Mouse (Mus musculus): ENCODE results near the gene Rtkn. TPM values are rescaled to one million over a fixed set of nuclear protein-coding genes. Genes with fewer than 3 reads are reported as not detected.

The Rtkn gene
- polyA plus RNA-seq, 1 experiment from 2014 or later, result 38.5 TPM

DNA sequence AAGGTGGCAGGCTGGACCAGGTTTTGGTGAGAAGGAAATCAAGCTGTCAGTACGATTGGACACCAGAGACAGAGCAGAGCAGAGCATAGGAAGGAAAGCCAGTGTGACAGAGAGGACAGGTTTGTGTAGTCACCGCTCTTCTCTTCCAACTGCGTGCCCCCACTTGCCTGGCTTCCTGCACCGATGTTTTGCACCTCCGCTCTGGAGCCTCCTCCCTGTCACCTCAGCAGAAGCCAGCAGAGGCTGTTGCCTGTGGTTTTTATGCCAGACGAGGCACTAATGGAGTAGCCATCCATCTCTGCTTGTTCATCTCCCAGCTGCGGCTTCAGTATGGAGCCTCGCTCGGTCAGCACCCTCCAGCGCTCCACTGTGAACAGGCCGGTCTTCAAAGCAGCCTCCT, 7.6 kb downstream of the Rtkn start:
- no peak overlapping the region for H3K9ac ChIP-seq (ENCODE audit: low read depth, low read length)
- ATAC-seq (replicated peaks; ENCODE audit: low FRiP score, low read depth), result no peak
- H3K4me2 ChIP-seq (ENCODE audit: low read length), result no peak overlapping the region
- 60% methylated on average over 11 of the region's 11 CpGs for WGBS
- H3K36me3 ChIP-seq (ENCODE audit: insufficient read depth, low read length), result 0 out of 2 replicates have a peak, but pooled peaks cover 4% of the 10 kb centered on the region
- no peak overlapping the region for H3K4me3 ChIP-seq (replicated peaks; ENCODE audit: low read depth, low read length)
- DNase-seq (ENCODE audit: low spot score), result no peak
- no peaks in the 10 kb centered on the region for H3K9me3 ChIP-seq (replicated peaks; ENCODE audit: low read length)
- H3K27ac ChIP-seq, result no peak overlapping the region
- H3K27me3 ChIP-seq (ENCODE audit: insufficient read depth, low read length), result no peaks in the 10 kb centered on the region
- no peak for TF ChIP-seq CTCF (IDR thresholded peaks at IDR 0.05; ENCODE audit: low read depth)
- H3K4me1 ChIP-seq (replicated peaks; ENCODE audit: insufficient read depth, low read length), result peaks cover 21% of the 10 kb centered on the region

- no peak for TF ChIP-seq CTCF (IDR thresholded peaks at IDR 0.05; ENCODE audit: low read depth)
- no peak overlapping the region for H3K9ac ChIP-seq (ENCODE audit: low read depth, low read length)
- WGBS, result 67% methylated on average over 2 of the region's 2 CpGs
- H3K27me3 ChIP-seq (ENCODE audit: insufficient read depth, low read length), result no peaks in the 10 kb centered on the region
- H3K36me3 ChIP-seq (ENCODE audit: insufficient read depth, low read length), result peaks cover 5% of the 10 kb centered on the region; the same call in 1 of the 2 replicates
- ATAC-seq (replicated peaks; ENCODE audit: low FRiP score, low read depth) (no peak), DNase-seq (ENCODE audit: low spot score) (no peak)
- H3K4me2 ChIP-seq (ENCODE audit: low read length), result no peak overlapping the region
- peaks cover 13% of the 10 kb centered on the region; the same call in 1 of the 2 replicates for H3K4me1 ChIP-seq (replicated peaks; ENCODE audit: insufficient read depth, low read length)
- no peaks in the 10 kb centered on the region for H3K9me3 ChIP-seq (replicated peaks; ENCODE audit: low read length)
- no peak overlapping the region for H3K27ac ChIP-seq
- H3K4me3 ChIP-seq (replicated peaks; ENCODE audit: low read depth, low read length), result no peak overlapping the region
These were observed 9.9 kb downstream of the Rtkn start for GRCm38 (mm10) chr6:83145209-83145608.

GRCm38 (mm10) chr6:83145805-83146204, 10.5 kb downstream of the Rtkn start:
- no peak for TF ChIP-seq CTCF (IDR thresholded peaks at IDR 0.05; ENCODE audit: low read depth)
- no peak overlapping the region for H3K9ac ChIP-seq (ENCODE audit: low read depth, low read length)
- H3K36me3 ChIP-seq (ENCODE audit: insufficient read depth, low read length), result peaks cover 10% of the 10 kb centered on the region; the same call in 1 of the 2 replicates
- no peaks in the 10 kb centered on the region for H3K27me3 ChIP-seq (ENCODE audit: insufficient read depth, low read length)
- H3K4me2 ChIP-seq (ENCODE audit: low read length), result no peak overlapping the region
- WGBS, result 69% methylated on average over 9 of the region's 9 CpGs
- ATAC-seq (replicated peaks; ENCODE audit: low FRiP score, low read depth) (no peak), DNase-seq (ENCODE audit: low spot score) (no peak)
- H3K4me1 ChIP-seq (replicated peaks; ENCODE audit: insufficient read depth, low read length), result peaks cover 13% of the 10 kb centered on the region; the same call in 1 of the 2 replicates
- no peaks in the 10 kb centered on the region for H3K9me3 ChIP-seq (replicated peaks; ENCODE audit: low read length)
- H3K27ac ChIP-seq, result no peak overlapping the region
- H3K4me3 ChIP-seq (replicated peaks; ENCODE audit: low read depth, low read length), result no peak overlapping the region

DNA sequence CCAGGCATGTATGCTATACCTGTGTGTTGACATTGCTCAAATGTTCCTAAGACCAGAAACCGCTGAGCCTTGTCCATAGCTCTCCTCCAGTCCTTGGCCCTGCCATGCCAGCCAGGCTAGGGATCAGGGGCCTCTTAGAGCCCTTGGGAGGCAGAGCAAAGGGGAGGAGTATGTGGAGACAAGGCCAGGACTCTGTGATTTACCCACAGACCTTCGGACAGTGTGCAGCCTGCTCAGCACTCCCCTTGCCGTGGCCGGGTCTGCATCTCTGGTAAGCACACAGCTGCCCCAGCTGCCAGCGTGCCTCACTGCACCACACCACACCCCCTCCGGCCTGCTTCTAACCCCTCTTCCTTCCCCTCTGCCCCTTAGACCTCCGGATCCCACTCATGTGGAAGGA, 12.0 kb downstream of the Rtkn start:
- Histone ChIP-seq H3K27ac (no peak overlapping the region), H3K9ac (ENCODE audit: low read depth, low read length) (no peak overlapping the region), H3K4me3 (replicated peaks; ENCODE audit: low read depth, low read length) (no peak overlapping the region), H3K4me1 (replicated peaks; ENCODE audit: insufficient read depth, low read length) (peaks cover 3% of the 10 kb centered on the region; the same call in 1 of the 2 replicates), H3K36me3 (ENCODE audit: insufficient read depth, low read length) (peaks cover 13% of the 10 kb centered on the region; the same call in 1 of the 2 replicates), H3K9me3 (replicated peaks; ENCODE audit: low read length) (no peaks in the 10 kb centered on the region), H3K27me3 (ENCODE audit: insufficient read depth, low read length) (no peaks in the 10 kb centered on the region), H3K4me2 (ENCODE audit: low read length) (no peak overlapping the region)
- ATAC-seq (replicated peaks; ENCODE audit: low FRiP score, low read depth) (peak; percentile 33), DNase-seq (ENCODE audit: low spot score) (no peak)
- no peak for TF ChIP-seq CTCF (IDR thresholded peaks at IDR 0.05; ENCODE audit: low read depth)
- 40% methylated on average over 7 of the region's 7 CpGs for WGBS

DNA sequence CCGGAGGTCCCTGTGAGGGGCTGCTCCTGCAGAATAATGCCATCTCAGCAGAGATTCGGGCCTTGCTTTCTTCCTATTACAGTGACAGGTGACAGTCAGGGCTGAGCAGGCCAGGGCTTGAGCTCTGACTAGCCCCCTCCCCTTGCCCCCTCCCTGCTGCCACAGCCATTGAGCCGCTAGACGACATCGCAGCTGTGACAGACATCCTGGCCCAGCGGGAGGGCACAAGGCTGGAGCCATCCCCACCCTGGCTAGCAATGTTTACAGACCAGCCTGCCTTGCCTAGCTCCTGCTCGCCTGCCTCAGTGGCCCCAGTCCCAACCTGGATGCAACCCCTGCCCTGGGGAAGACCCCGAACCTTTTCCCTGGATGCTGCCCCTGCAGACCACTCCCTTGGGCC, 16.5 kb downstream of the Rtkn start:
- H3K27me3 ChIP-seq (ENCODE audit: insufficient read depth, low read length), result no peaks in the 10 kb centered on the region
- no peak overlapping the region for H3K4me3 ChIP-seq (replicated peaks; ENCODE audit: low read depth, low read length)
- peaks cover 15% of the 10 kb centered on the region; the same call in 1 of the 2 replicates for H3K36me3 ChIP-seq (ENCODE audit: insufficient read depth, low read length)
- no peak overlapping the region for H3K27ac ChIP-seq
- H3K4me1 ChIP-seq (replicated peaks; ENCODE audit: insufficient read depth, low read length), result peaks cover 7% of the 10 kb centered on the region; the same call in 1 of the 2 replicates
- 48% methylated on average over 8 of the region's 8 CpGs for WGBS
- H3K9ac ChIP-seq (ENCODE audit: low read depth, low read length), result no peak overlapping the region
- TF ChIP-seq CTCF (IDR thresholded peaks at IDR 0.05; ENCODE audit: low read depth), result no peak
- H3K4me2 ChIP-seq (ENCODE audit: low read length), result no peak overlapping the region
- ATAC-seq (replicated peaks; ENCODE audit: low FRiP score, low read depth) (no peak), DNase-seq (ENCODE audit: low spot score) (no peak)
- H3K9me3 ChIP-seq (replicated peaks; ENCODE audit: low read length), result no peaks in the 10 kb centered on the region

- Histone ChIP-seq H3K27ac (no peak overlapping the region), H3K4me3 (replicated peaks; ENCODE audit: low read depth, low read length) (no peak overlapping the region), H3K36me3 (ENCODE audit: insufficient read depth, low read length) (peaks cover 15% of the 10 kb centered on the region; the same call in 1 of the 2 replicates), H3K27me3 (ENCODE audit: insufficient read depth, low read length) (no peaks in the 10 kb centered on the region), H3K4me1 (replicated peaks; ENCODE audit: insufficient read depth, low read length) (peaks cover 7% of the 10 kb centered on the region; the same call in 1 of the 2 replicates), H3K9ac (ENCODE audit: low read depth, low read length) (no peak overlapping the region), H3K4me2 (ENCODE audit: low read length) (no peak overlapping the region), H3K9me3 (replicated peaks; ENCODE audit: low read length) (no peaks in the 10 kb centered on the region)
- DNase-seq (ENCODE audit: low spot score) (no peak), ATAC-seq (replicated peaks; ENCODE audit: low FRiP score, low read depth) (no peak)
- TF ChIP-seq CTCF (IDR thresholded peaks at IDR 0.05; ENCODE audit: low read depth), result no peak
- 86% methylated on average over 12 of the region's 12 CpGs for WGBS
These were observed 17.8 kb downstream of the Rtkn start for GRCm38 (mm10) chr6:83153038-83153437.

DNA sequence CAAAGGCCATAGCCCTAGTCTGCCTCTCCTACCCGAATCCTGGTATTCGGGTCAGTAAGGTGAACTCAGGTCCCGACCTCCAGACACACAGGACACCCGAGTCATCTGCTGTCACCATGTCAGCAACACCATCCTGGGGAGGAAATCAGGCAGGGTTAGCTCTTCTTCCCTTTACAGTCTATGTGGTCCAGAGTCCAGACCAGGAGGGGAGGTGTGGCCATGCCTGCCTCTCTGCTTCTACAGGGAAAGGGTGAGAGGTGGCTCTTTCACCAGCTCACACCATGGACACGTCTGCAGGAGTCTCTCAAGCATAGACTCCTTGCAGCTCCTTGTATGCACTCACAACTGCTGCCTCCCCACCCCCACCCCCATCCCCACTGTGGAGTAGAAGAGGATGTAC, 18.2 kb downstream of the Rtkn start:
- H3K4me2 ChIP-seq (ENCODE audit: low read length), result no peak overlapping the region
- WGBS, result 72% methylated on average over 5 of the region's 5 CpGs
- H3K9me3 ChIP-seq (replicated peaks; ENCODE audit: low read length), result no peaks in the 10 kb centered on the region
- H3K4me1 ChIP-seq (replicated peaks; ENCODE audit: insufficient read depth, low read length), result peaks cover 7% of the 10 kb centered on the region; the same call in 1 of the 2 replicates
- no peak overlapping the region for H3K4me3 ChIP-seq (replicated peaks; ENCODE audit: low read depth, low read length)
- no peak overlapping the region for H3K9ac ChIP-seq (ENCODE audit: low read depth, low read length)
- no peaks in the 10 kb centered on the region for H3K27me3 ChIP-seq (ENCODE audit: insufficient read depth, low read length)
- no peak for DNase-seq (ENCODE audit: low spot score)
- no peak overlapping the region for H3K27ac ChIP-seq
- no peak for TF ChIP-seq CTCF (IDR thresholded peaks at IDR 0.05; ENCODE audit: low read depth)
- no peak; the same call in 1 of the 2 replicates for ATAC-seq (replicated peaks; ENCODE audit: low FRiP score, low read depth)
- peaks cover 15% of the 10 kb centered on the region; the same call in 1 of the 2 replicates for H3K36me3 ChIP-seq (ENCODE audit: insufficient read depth, low read length)

Measured in kidney, postnatal 0 days (tissue).